Mouse (Mus musculus) Muller cell, postnatal 12 days (primary cell): Measurements from ENCODE around the gene Col2a1.

ENCODE experiments used
- DNase-seq: peaks from one replicate; pipeline ENCODE4 v3.0.0-alpha.2; 2015; ENCODE audit errors: inconsistent ontology term

Gene Col2a1

GRCm38 (mm10) chr15:97927018-97927417 lies 77.5 kb downstream of the Col2a1 start:
- no peak for DNase-seq
